Comparison of ENCODE assay signal across 9 mouse cellular contexts in genomic region chr11:84958271-84958630, GRCm38 (mm10). TPM values are rescaled to one million over a fixed set of nuclear protein-coding genes. Genes with fewer than 3 reads are reported as not detected.
DNase-seq lines count a peak whose midpoint lies in the region; ATAC-seq and TF ChIP-seq lines count a peak whose summit lies in the region.
"Had no signal": no experiment of that assay in that cellular context is flagged by ENCODE, and none has a peak within 500 bp of the region (broad histone marks: within the 10 kb centered on the region; RNA-seq: fewer than 3 reads in every experiment).

No protein-coding gene starts in this region.

- H3K9me3 ChIP-seq in lung, embryonic 16.5 days (ENCODE audit: control insufficient read depth, low read length), result no peaks in the 10 kb centered on the region
- no peaks in the 10 kb centered on the region for H3K9me3 ChIP-seq in forebrain, postnatal 0 days (ENCODE audit: low read length)
- H3K9me3 ChIP-seq in kidney, postnatal 0 days (replicated peaks; ENCODE audit: low read length), result no peaks in the 10 kb centered on the region
- no peaks in the 10 kb centered on the region for H3K9me3 ChIP-seq in neural tube, embryonic 14.5 days (ENCODE audit: control insufficient read depth, low read length)

- no peak overlapping the region for H3K9ac ChIP-seq in lung, embryonic 16.5 days (ENCODE audit: low read length)
- H3K9ac ChIP-seq in forebrain, postnatal 0 days, result 0 out of 2 replicates have a peak overlapping the region, but pooled peaks have one; percentile 40
- peak overlapping the region; percentile 46; the same call in 1 of the 2 replicates for H3K9ac ChIP-seq in kidney, postnatal 0 days (ENCODE audit: low read depth, low read length)
- no peak overlapping the region for H3K9ac ChIP-seq in neural tube, embryonic 14.5 days (replicated peaks; ENCODE audit: low read depth, low read length)

- no peak for TF ChIP-seq CTCF in forebrain, postnatal 0 days (IDR thresholded peaks at IDR 0.05; ENCODE audit: low read depth)
- no peak for TF ChIP-seq CTCF in kidney, postnatal 0 days (IDR thresholded peaks at IDR 0.05; ENCODE audit: low read depth)

- H3K27ac ChIP-seq in lung, embryonic 16.5 days (ENCODE audit: low read length), result no peak overlapping the region
- H3K27ac ChIP-seq in forebrain, postnatal 0 days (ENCODE audit: low read depth, low read length), result no peak overlapping the region
- H3K27ac ChIP-seq in kidney, postnatal 0 days, result peak overlapping the region; percentile 75
- H3K27ac ChIP-seq in neural tube, embryonic 14.5 days (ENCODE audit: low read depth, low read length), result no peak overlapping the region

- peaks cover 21% of the 10 kb centered on the region for H3K4me1 ChIP-seq in lung, embryonic 16.5 days (replicated peaks; ENCODE audit: control insufficient read depth, insufficient read depth, low read length)
- peaks cover 8% of the 10 kb centered on the region; the same call in 1 of the 2 replicates for H3K4me1 ChIP-seq in forebrain, postnatal 0 days (ENCODE audit: insufficient read depth)
- peaks cover 23% of the 10 kb centered on the region for H3K4me1 ChIP-seq in kidney, postnatal 0 days (replicated peaks; ENCODE audit: insufficient read depth, low read length)
- H3K4me1 ChIP-seq in neural tube, embryonic 14.5 days (ENCODE audit: control insufficient read depth, insufficient read depth, low read length), result no peaks in the 10 kb centered on the region

- DNase-seq in lung, postnatal 4 days, result no peak
- DNase-seq in forebrain, postnatal 0 days, result no peak
- DNase-seq in kidney, postnatal 0 days (ENCODE audit: low spot score), result no peak
- no peak for DNase-seq in frontal cortex, postnatal 36 days (ENCODE audit: low spot score in 2 of 2)
- DNase-seq in frontal cortex, postnatal 25 days (ENCODE audit: low spot score in 2 of 2), result no peak
- DNase-seq in cerebellum, postnatal 4 days (ENCODE audit: low spot score in 2 of 2), result no peak

- peaks cover 37% of the 10 kb centered on the region for H3K27me3 ChIP-seq in lung, embryonic 16.5 days (ENCODE audit: control insufficient read depth, insufficient read depth, low read depth, low read length)
- H3K27me3 ChIP-seq in forebrain, postnatal 0 days (ENCODE audit: insufficient read depth, low read length), result peaks cover 33% of the 10 kb centered on the region
- H3K27me3 ChIP-seq in kidney, postnatal 0 days (ENCODE audit: insufficient read depth, low read length), result 0 out of 2 replicates have a peak, but pooled peaks cover 5% of the 10 kb centered on the region
- peaks cover 23% of the 10 kb centered on the region for H3K27me3 ChIP-seq in neural tube, embryonic 14.5 days (ENCODE audit: control insufficient read depth, insufficient read depth, low read length)

- WGBS in lung, embryonic 16.5 days, result 2% methylated on average over 11 of the region's 11 CpGs
- WGBS in forebrain, postnatal 0 days, result 2% methylated on average over 11 of the region's 11 CpGs
- WGBS in kidney, postnatal 0 days, result 5% methylated on average over 11 of the region's 11 CpGs
- 9% methylated on average over 11 of the region's 11 CpGs for WGBS in neural tube, embryonic 14.5 days

- H3K4me3 ChIP-seq in lung, embryonic 16.5 days (ENCODE audit: low read length), result no peak overlapping the region; the same call in 1 of the 2 replicates
- peak overlapping the region; percentile 34 for H3K4me3 ChIP-seq in forebrain, postnatal 0 days (ENCODE audit: low read depth, low read length)
- H3K4me3 ChIP-seq in kidney, postnatal 0 days (replicated peaks; ENCODE audit: low read depth, low read length), result peak overlapping the region; percentile 35
- H3K4me3 ChIP-seq in neural tube, embryonic 14.5 days (ENCODE audit: low read depth, low read length), result no peak overlapping the region
- H3K4me3 ChIP-seq: erythroblast, embryonic 14.5 days had no signal

- ATAC-seq in lung, embryonic 16.5 days (ENCODE audit: low read depth), result no peak
- ATAC-seq in forebrain, postnatal 0 days, result no peak
- ATAC-seq in kidney, postnatal 0 days (replicated peaks; ENCODE audit: low FRiP score, low read depth), result no peak
- no peak for ATAC-seq in neural tube, embryonic 14.5 days (ENCODE audit: low read depth)

- peak overlapping the region; percentile 45; the same call in 1 of the 2 replicates for H3K4me2 ChIP-seq in lung, embryonic 16.5 days (ENCODE audit: low read depth, low read length)
- peak overlapping the region; percentile 63 for H3K4me2 ChIP-seq in forebrain, postnatal 0 days (ENCODE audit: low read depth)
- H3K4me2 ChIP-seq in kidney, postnatal 0 days (ENCODE audit: low read length), result peak overlapping the region; percentile 59
- H3K4me2 ChIP-seq in neural tube, embryonic 14.5 days (ENCODE audit: low read depth, low read length), result peak overlapping the region; percentile 58

- H3K36me3 ChIP-seq in lung, embryonic 16.5 days (ENCODE audit: control insufficient read depth, insufficient read depth, low read length), result no peaks in the 10 kb centered on the region
- H3K36me3 ChIP-seq in forebrain, postnatal 0 days (ENCODE audit: insufficient read depth), result no peaks in the 10 kb centered on the region
- H3K36me3 ChIP-seq in kidney, postnatal 0 days (ENCODE audit: insufficient read depth, low read length), result no peaks in the 10 kb centered on the region
- H3K36me3 ChIP-seq in neural tube, embryonic 14.5 days (ENCODE audit: control insufficient read depth, insufficient read depth, low read length), result no peaks in the 10 kb centered on the region

RNA-seq across cellular contexts. Expression of gene Car4, which starts 0.7 kb away (rescaled TPM):
- 0.70 and 0.98 TPM in 2 replicates for polyA plus RNA-seq in lung, embryonic 16.5 days (2015; fragmentation: Nextera tagmentation; extraction: Ambion mirVana)
- 1.2 and 4.2 TPM in 2 replicates for total RNA-seq in forebrain, postnatal 0 days (2014; rRNA removed)
- polyA plus RNA-seq in forebrain, postnatal 0 days (2015; fragmentation: Nextera tagmentation; extraction: Ambion mirVana), result 10.6 and 12.8 TPM in 2 replicates
- 121 and 134 TPM in 2 replicates for polyA plus RNA-seq in kidney, postnatal 0 days (2015; fragmentation: Nextera tagmentation; extraction: Ambion mirVana)
- 3.8 and 4.7 TPM in 2 replicates for polyA plus RNA-seq in neural tube, embryonic 14.5 days (2014; fragmentation: Nextera tagmentation; extraction: Ambion mirVana)
- polyA plus RNA-seq: erythroblast, embryonic 14.5 days had no signal

RNA-seq across cellular contexts. Expression of gene Znhit3, which starts 42.1 kb away (rescaled TPM):
- polyA plus RNA-seq in lung, embryonic 16.5 days (2015; fragmentation: Nextera tagmentation; extraction: Ambion mirVana), result 53.3 and 55.6 TPM in 2 replicates
- 40.0 and 50.7 TPM in 2 replicates for total RNA-seq in forebrain, postnatal 0 days (2014; rRNA removed)
- 83.9 and 96.1 TPM in 2 replicates for polyA plus RNA-seq in forebrain, postnatal 0 days (2015; fragmentation: Nextera tagmentation; extraction: Ambion mirVana)
- 45.2 and 47.5 TPM in 2 replicates for polyA plus RNA-seq in kidney, postnatal 0 days (2015; fragmentation: Nextera tagmentation; extraction: Ambion mirVana)
- polyA plus RNA-seq in neural tube, embryonic 14.5 days (2014; fragmentation: Nextera tagmentation; extraction: Ambion mirVana), result 70.9 and 86.2 TPM in 2 replicates

Comparison
In these comparisons a context has a peak if more than half of its experiments do, and no peak if none do; other contexts are left out.
1. H3K4me3 ChIP-seq: peak in forebrain, postnatal 0 days (single experiment) and kidney, postnatal 0 days (single experiment); none in lung, embryonic 16.5 days (single experiment) and neural tube, embryonic 14.5 days (single experiment).
2. H3K9ac ChIP-seq: peak in forebrain, postnatal 0 days (single experiment) and kidney, postnatal 0 days (single experiment); none in lung, embryonic 16.5 days (single experiment) and neural tube, embryonic 14.5 days (single experiment).
3. Peak in every context shown above with its lines, with median percentiles within 50 percentile points of each other: H3K4me2 ChIP-seq.